Mouse (Mus musculus) cerebellum, postnatal 14 days (tissue): ENCODE measurements around the gene Trim26.
A peak's percentile ranks its signal among the peaks of the same experiment; 100 is the strongest.
"Not testable (repeated sequence)": the region's sequence is repeated elsewhere in the genome, so short reads cannot be mapped to it uniquely, and the experiment has no call there.

Experiments used
- DNase-seq, 2 experiments: peaks; one replicate each; pipeline ENCODE4 v3.0.0; 2021; ENCODE audit warnings: mixed read lengths in 2 of 2

Trim26 gene

GRCm38 (mm10) chr17:36836874-36837647 is at the start of gene Trim26:
Gene Trim26 (plus strand): TSS chr17:36837134.
- peak; percentile 98 to 99 for DNase-seq

GRCm38 (mm10) chr17:36788351-36788750 is 48.6 kb upstream of the Trim26 start:
- DNase-seq, result no peak

- peak; percentile 88 to 91 for DNase-seq
Observed at GRCm38 (mm10) chr17:36788801-36789200, 48.1 kb upstream of the Trim26 start.

- no peak for DNase-seq
Observed at GRCm38 (mm10) chr17:36799493-36799892, 37.4 kb upstream of the Trim26 start.

- not testable (repeated sequence) for DNase-seq
Observed at GRCm38 (mm10) chr17:36799921-36800462, 36.9 kb upstream of the Trim26 start.

- no peak for DNase-seq
Observed at GRCm38 (mm10) chr17:36811871-36812270, 25.1 kb upstream of the Trim26 start, which contains the start of gene H2-M10.6. Gene H2-M10.6 (plus strand): TSS chr17:36812171.

GRCm38 (mm10) chr17:36824005-36824404 is 12.9 kb upstream of the Trim26 start:
- peak; percentile 70 to 75 for DNase-seq

- DNase-seq, result peak; percentile 47 to 60
Observed at GRCm38 (mm10) chr17:36825525-36825924, 11.4 kb upstream of the Trim26 start.

- DNase-seq, result peak; percentile 94 to 97
Observed at GRCm38 (mm10) chr17:36826002-36826401, 10.9 kb upstream of the Trim26 start.

- DNase-seq, result no peak
Observed at GRCm38 (mm10) chr17:36828488-36828887, 8.4 kb upstream of the Trim26 start.

- no peak for DNase-seq
Observed at GRCm38 (mm10) chr17:36830470-36830869, 6.5 kb upstream of the Trim26 start.

GRCm38 (mm10) chr17:36832694-36833093 is 4.2 kb upstream of the Trim26 start:
- no peak for DNase-seq

- DNase-seq, result peak; percentile 45 to 47
Observed at GRCm38 (mm10) chr17:36835591-36836426, 1.1 kb upstream of the Trim26 start.

- DNase-seq, result no peak
Observed at GRCm38 (mm10) chr17:36836427-36836812, 514 bp upstream of the Trim26 start.

- no peak for DNase-seq
Observed at GRCm38 (mm10) chr17:36839001-36839400, 2.1 kb downstream of the Trim26 start.

- no peak for DNase-seq
Observed at GRCm38 (mm10) chr17:36839931-36840330, 3.0 kb downstream of the Trim26 start.

- no peak for DNase-seq
Observed at GRCm38 (mm10) chr17:36840961-36841445, 4.1 kb downstream of the Trim26 start.

GRCm38 (mm10) chr17:36843696-36844095 is 6.8 kb downstream of the Trim26 start:
- DNase-seq, result no peak

- DNase-seq, result no peak
Observed at GRCm38 (mm10) chr17:36844286-36844719, 7.4 kb downstream of the Trim26 start.

- DNase-seq, result no peak
Observed at GRCm38 (mm10) chr17:36844725-36845124, 7.8 kb downstream of the Trim26 start.

GRCm38 (mm10) chr17:36848911-36849310 is 12.0 kb downstream of the Trim26 start:
- DNase-seq, result no peak

GRCm38 (mm10) chr17:36849992-36850391 is 13.1 kb downstream of the Trim26 start:
- DNase-seq, result no peak

- DNase-seq, result no peak
Observed at GRCm38 (mm10) chr17:36851200-36851599, 14.3 kb downstream of the Trim26 start.
